Mouse (Mus musculus): ENCODE data around the gene Cnfn.
A peak's percentile ranks its signal among the peaks of the same experiment; 100 is the strongest.
"Not testable (repeated sequence)": the region's sequence is repeated elsewhere in the genome, so short reads cannot be mapped to it uniquely, and the experiment has no call there.

Gene Cnfn

DNA sequence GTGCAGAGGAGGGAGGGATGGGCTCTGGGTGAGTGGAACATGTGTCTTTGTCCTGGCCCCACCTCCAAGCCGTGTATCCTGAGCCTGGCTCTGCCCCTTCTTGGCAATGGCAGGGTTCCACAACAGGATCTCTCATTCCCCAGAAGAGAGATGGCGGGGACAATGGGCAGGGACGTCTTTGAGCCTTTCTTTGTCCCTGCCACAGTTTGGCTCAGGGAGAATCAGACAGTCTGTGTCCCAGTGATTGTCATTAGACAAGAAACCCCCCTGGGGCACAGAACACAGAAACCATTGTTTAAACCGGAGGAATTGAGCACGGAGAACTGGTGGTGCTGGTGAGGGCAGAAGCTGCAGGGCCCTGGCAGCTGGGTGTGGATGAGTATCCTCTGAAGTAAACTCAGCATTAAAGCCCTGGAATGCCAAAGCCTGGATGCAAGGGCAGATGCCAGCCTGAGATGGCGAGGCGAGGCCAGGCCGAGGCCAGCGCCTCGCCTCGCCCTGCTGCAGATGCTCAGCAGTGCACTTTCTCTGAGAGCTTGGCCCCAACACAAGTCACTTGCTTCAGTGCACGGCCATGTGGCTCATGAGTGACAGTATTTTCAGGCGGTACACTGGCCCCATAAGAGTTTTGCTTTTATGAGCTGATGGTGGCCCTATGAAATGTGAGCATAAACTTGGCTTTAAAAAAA is 3.4 kb downstream of the Cnfn start:
- peak; percentile 73 for DNase-seq (ENCODE audit: low spot score)

DNA sequence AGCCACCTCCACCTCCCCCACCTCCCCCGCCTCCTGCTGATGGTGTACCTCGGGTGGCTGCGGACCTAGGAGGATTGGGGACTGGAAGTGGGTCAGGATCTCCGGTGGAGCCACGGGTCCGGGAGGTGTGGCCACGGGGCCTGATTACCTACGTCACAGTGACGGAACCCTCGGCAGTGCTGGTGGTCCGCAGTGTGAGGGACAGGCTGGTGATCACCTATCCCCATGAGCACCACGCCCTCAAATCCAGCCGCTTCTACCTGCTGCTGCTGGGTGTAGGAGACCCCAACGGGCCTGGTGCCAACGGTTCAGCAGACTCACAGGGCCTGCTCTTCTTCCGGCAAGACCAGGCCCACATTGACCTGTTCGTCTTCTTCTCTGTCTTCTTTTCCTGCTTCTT is 5.9 kb downstream of the Cnfn start:
- DNase-seq (ENCODE audit: low spot score) = no peak

DNA sequence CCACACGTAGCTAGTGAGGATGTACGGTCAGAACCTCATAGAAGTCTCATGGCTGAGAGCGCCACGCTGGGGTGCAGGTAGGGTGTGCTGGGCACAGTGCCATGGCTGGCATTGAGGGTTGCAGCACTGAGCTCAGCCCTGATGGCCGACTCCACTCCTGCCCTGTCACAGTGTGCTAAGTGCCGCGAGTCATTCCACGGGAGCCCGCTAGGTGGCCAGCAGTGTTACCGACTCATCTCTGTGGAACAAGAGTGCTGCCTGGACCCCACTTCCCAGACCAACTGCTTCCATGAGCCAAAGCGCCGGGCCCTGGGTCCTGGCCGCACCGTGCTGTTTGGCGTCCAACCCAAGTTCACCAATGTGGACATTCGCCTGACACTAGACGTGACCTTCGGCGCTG is 6.4 kb downstream of the Cnfn start:
- DNase-seq (ENCODE audit: low spot score) = peak; percentile 44

DNA sequence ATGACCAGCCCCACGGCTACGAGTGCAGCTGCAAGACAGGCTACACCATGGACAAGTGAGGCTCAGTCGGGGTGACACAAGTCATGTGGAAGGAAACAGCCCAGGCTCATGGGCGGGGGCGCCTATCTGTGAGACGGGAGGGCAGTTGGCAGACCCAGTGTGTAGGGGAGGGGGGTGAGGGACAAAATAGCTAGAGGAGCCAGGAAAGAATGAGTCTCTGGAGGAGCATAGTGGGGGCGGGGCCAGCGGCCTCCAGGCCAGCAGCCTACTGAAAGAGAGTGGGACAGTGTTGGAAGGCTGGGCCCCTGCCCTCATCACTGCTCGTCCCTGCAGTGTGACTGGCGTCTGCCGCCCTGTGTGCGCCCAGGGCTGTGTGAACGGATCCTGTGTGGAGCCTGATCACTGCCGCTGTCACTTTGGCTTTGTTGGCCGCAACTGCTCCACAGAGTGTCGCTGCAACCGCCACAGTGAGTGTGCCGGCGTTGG is 10.8 kb downstream of the Cnfn start:
- DNase-seq (ENCODE audit: low spot score) = peak; percentile 75

DNA sequence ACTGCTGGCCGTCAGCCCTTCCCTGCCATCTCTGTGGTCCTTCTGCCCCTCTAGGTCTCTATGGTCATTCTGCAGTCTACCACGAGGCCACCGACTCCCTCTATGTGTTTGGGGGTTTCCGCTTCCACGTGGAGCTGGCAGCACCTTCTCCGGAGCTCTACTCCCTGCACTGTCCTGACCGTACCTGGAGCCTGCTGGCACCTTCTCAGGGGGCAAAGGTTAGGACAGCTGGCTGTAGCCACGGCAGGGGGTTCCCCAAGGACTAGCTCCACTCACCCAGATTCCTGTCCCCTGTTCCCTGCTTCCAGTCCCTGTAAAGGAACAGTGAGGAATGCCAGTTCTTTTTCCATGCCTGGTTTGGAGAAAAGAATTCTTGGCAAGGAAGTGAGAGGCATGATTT is 20.7 kb downstream of the Cnfn start:
- DNase-seq (ENCODE audit: low spot score) = no peak

DNA sequence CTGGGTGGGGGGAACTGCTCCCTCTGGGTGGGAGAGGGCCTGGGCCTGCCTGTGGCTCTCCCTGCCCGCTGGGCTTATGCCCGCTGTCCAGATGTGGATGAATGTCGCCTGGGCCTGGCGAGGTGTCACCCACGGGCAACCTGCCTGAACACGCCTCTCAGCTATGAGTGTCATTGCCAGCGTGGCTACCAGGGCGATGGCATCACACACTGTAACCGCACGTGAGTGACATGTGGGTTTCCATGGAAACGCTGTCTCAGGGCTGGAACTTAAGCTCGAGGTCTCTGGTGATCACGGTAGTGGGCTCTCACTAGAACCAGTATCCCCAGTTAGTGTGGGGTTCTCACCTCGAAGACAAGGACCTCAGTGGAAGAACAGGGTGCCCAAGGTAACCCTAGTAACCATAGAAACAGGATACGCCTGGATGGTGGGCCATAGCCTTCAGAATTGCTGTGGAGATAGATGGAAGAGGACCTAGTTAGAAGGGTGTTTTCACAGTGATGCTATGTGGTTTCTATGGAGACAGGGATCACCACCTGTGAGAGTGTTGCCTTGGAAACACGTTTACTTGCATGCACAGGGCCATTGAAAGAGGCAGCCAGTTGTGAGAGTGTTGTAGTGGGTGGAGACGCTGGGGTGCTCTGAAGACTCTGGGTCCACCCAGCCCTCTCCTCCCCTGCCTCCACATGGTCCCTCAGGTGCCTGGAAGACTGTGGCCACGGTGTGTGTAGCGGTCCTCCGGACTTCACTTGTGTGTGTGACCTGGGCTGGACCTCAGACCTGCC is 28.3 kb downstream of the Cnfn start:
- no peak for DNase-seq (ENCODE audit: low spot score)

DNA sequence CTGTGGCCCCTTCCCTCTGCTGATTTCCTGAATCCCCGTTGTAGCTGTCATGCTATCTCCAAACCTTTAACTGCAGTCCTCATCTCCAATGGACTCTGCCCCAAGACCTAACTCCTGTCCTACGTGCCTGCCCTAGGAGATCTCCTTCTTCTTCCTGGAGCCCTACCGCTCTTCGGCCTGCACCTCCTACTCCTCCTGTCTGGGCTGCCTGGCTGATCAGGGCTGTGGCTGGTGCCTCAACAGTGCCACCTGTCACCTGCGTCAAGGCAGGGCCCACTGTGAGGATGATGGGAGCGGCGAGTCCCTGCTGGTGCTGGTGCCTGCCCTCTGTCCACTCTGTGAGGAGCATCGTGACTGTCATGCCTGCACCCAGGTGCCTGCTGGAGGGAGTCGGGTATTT is 30.2 kb downstream of the Cnfn start:
- no peak for DNase-seq (ENCODE audit: low spot score)

DNA sequence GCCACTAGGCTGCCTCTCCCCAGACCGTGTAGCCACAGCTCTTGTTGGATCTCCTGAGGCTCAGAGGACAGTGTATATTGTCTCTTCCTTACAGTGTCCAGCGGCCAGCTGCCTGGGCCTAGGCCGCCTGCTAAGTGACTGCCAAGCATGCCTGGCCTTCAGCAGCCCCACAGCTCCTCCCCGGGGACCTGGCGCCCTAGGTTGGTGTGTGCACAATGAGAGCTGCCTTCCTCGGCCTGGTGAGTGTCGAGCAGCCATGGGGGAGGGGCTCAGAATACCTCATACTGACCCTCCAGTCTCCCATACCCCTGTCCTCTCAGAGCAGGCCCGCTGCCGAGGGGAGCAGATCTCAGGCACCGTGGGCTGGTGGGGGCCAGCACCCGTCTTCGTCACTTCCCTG is 35.1 kb downstream of the Cnfn start:
- DNase-seq (ENCODE audit: low spot score) = no peak

DNA sequence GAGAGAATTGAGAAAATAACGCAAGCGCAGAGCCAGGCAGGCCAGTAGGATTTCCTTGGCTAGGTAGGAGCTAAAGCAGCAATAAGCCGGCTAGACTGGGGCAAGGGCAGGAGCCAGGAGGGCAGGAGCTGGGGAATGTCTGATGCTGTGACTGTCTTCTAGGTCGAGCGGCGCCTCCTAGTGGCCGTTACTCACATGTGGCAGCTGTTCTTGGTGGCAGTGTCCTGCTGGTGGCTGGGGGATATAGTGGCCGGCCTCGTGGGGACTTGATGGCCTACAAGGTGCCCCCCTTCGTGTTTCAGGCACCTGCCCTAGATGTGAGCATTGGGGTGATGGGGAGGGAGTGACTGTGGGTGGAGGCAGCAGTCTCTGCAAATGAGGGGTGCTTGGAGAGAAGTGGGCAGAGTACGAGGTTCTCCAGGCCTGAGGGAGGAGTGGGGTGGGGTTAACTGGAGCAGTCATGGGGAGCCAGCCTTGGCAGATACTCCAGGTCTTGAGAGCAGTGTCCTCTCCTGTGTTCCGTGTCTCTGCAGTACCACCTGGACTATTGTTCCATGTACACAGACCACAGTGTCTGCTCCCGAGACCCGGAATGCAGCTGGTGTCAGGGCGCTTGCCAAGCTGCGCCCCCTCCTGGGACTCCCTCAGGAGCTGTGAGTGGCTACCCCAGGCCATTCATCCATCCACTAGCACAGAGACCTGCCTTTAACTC is 35.8 kb downstream of the Cnfn start:
- peak; percentile 89 for DNase-seq (ENCODE audit: low spot score)

DNA sequence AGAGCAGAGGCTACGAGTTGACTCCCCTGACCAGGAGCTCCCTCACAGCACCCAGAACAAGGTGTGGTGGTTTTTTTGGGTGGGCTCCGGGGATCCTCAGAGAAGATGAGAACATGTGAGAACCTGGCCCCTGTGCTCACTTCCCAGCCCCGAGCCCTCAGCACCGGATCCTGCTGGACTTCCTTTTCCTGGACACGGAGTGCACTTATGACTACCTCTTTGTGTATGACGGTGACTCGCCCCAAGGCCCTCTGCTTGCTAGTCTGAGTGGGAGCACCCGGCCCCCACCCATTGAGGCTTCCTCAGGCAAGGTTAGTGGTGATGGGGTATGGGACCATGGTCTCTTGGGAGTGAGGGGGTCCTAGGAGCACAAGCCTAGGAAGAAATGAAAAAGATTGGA is 43.3 kb downstream of the Cnfn start:
- no peak for DNase-seq (ENCODE audit: low spot score)

DNA sequence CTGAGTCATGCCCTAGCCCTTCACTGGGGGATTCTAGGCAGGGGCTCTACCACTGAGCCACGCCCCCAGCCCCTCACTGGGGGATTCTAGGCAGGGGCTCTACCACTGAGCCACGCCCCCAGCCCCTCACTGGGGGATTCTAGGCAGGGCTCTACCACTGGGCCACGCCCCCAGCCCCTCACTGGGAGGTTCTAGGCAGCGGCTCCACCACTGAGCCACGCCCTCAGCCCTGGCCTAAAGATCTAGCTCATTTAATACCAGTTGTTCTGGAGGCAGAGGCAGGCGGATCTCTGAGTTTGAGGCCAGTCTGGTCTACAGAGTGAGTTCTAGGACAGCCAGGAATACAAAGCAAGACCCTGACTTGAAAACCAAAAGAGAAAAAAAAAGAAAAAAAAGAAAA is 44.1 kb downstream of the Cnfn start:
- not testable (repeated sequence) for DNase-seq (ENCODE audit: low spot score)

DNA sequence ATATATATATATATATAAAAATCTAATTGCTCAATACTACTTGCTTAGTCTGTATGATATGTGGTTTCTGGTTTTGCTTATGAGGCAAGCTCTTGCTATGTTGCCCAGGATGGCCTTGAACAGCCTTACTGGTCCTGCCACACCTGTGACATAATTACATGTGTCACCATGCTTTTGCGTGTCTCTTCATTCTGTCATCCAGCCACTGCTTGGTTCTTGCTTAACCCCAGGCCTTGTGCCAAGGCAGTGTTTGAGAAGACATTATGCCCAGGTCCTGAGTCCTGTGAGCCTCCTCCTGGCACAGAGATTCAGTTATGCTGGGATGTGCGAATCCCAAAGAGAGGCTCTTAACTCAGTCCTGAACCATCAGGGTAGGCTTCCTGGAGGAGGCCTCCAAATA is 46.3 kb downstream of the Cnfn start:
- no peak for DNase-seq (ENCODE audit: low spot score)

DNA sequence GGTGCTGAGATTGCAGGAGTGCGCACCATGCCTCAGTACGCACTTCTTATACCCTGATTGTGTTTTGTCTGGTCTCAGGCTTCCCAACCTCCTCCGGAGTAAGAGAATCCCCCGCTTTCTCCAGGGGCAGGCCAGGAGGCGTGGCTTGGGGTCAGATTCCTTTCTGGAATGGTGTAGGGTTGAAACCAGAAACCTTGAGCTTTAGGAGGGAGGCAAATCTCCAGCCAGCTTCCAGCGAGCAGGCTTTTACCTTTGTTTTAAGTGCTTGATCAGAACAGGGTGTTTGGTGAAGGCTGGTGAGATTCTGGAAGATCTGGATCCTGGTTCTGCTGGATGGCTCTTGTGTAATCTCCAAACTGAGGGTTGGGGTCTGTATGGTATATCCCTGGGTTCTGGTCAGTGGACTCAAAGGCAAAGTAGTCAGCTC is 47.5 kb downstream of the Cnfn start:
- DNase-seq (ENCODE audit: low spot score) = peak; percentile 57

Measured in retina, embryonic 14.5 days (tissue).